Mouse (Mus musculus): ENCODE results near the gene Stk25.
"Not testable (repeated sequence)": the region's sequence is repeated elsewhere in the genome, so short reads cannot be mapped to it uniquely, and the experiment has no call there.

Stk25 gene

GRCm38 (mm10) chr1:93658559-93658958 is at the start of gene Stk25:
Stk25 (minus strand) TSS chr1:93658659.
- not testable (repeated sequence) for DNase-seq (ENCODE audit: low read depth, low spot score)

GRCm38 (mm10) chr1:93705389-93705788 is 46.9 kb upstream of the Stk25 start:
- no peak for DNase-seq (ENCODE audit: low read depth, low spot score)

- no peak for DNase-seq (ENCODE audit: low read depth, low spot score)
These were observed 45.9 kb upstream of the Stk25 start for GRCm38 (mm10) chr1:93704341-93704740.

GRCm38 (mm10) chr1:93703472-93704048 is 45.1 kb upstream of the Stk25 start:
- no peak for DNase-seq (ENCODE audit: low read depth, low spot score)

- no peak for DNase-seq (ENCODE audit: low read depth, low spot score)
These were observed 43.6 kb upstream of the Stk25 start for GRCm38 (mm10) chr1:93702106-93702505.

- DNase-seq (ENCODE audit: low read depth, low spot score), result no peak
These were observed 40.7 kb upstream of the Stk25 start for GRCm38 (mm10) chr1:93699159-93699558.

GRCm38 (mm10) chr1:93697317-93697716 is 38.9 kb upstream of the Stk25 start:
- DNase-seq (ENCODE audit: low read depth, low spot score), result no peak

GRCm38 (mm10) chr1:93694966-93695365 is 36.5 kb upstream of the Stk25 start:
- DNase-seq (ENCODE audit: low read depth, low spot score), result no peak

- no peak for DNase-seq (ENCODE audit: low read depth, low spot score)
These were observed 35.5 kb upstream of the Stk25 start for GRCm38 (mm10) chr1:93693943-93694342.

GRCm38 (mm10) chr1:93693502-93693901 is 35.0 kb upstream of the Stk25 start:
- DNase-seq (ENCODE audit: low read depth, low spot score), result no peak

GRCm38 (mm10) chr1:93692773-93693172 is 34.3 kb upstream of the Stk25 start:
- DNase-seq (ENCODE audit: low read depth, low spot score), result no peak

- no peak for DNase-seq (ENCODE audit: low read depth, low spot score)
These were observed 33.4 kb upstream of the Stk25 start for GRCm38 (mm10) chr1:93691786-93692357.

GRCm38 (mm10) chr1:93691106-93691505 is 32.6 kb upstream of the Stk25 start:
- no peak for DNase-seq (ENCODE audit: low read depth, low spot score)

- no peak for DNase-seq (ENCODE audit: low read depth, low spot score)
These were observed 31.5 kb upstream of the Stk25 start for GRCm38 (mm10) chr1:93689901-93690496.

- DNase-seq (ENCODE audit: low read depth, low spot score), result no peak
These were observed 29.7 kb upstream of the Stk25 start for GRCm38 (mm10) chr1:93688154-93688553.

- DNase-seq (ENCODE audit: low read depth, low spot score), result no peak
These were observed 28.5 kb upstream of the Stk25 start for GRCm38 (mm10) chr1:93686961-93687320.

GRCm38 (mm10) chr1:93686245-93686960 is 27.9 kb upstream of the Stk25 start:
- peak; percentile 58 for DNase-seq (ENCODE audit: low read depth, low spot score)

- DNase-seq (ENCODE audit: low read depth, low spot score), result no peak
These were observed 27.2 kb upstream of the Stk25 start, which contains the start of gene Bok for GRCm38 (mm10) chr1:93685401-93686244. Bok (plus strand) TSS chr1:93685660.

- DNase-seq (ENCODE audit: low read depth, low spot score), result no peak
These were observed 21.6 kb upstream of the Stk25 start for GRCm38 (mm10) chr1:93679889-93680568.

- no peak for DNase-seq (ENCODE audit: low read depth, low spot score)
These were observed 19.9 kb upstream of the Stk25 start for GRCm38 (mm10) chr1:93678386-93678785.

- no peak for DNase-seq (ENCODE audit: low read depth, low spot score)
These were observed 14.2 kb upstream of the Stk25 start for GRCm38 (mm10) chr1:93672682-93673081.
